Mouse (Mus musculus) adrenal gland, adult 8-10 months (tissue): Measurements from ENCODE around the gene Tm4sf20. TPM values are rescaled to one million over a fixed set of nuclear protein-coding genes. Genes with fewer than 3 reads are reported as not detected.

Experiments used
- total RNA-seq, 4 experiments: library from RNA; stranded (reverse); gene quantifications; 2 replicates each; pipeline ENCODE4 v1.2.4; 2022

Gene Tm4sf20
- total RNA-seq, 4 experiments from 2014 or later, result not detected

Other genes with a start within 250 kb of the Tm4sf20 start
- 1 to 10 TPM; 7.0 to 9.1 (median 7.3) TPM for gene Col4a4, start 181.6 kb downstream of the Tm4sf20 start, total RNA-seq
- gene Col4a3, start 181.5 kb downstream of the Tm4sf20 start, total RNA-seq, result 1 to 10 TPM; 2.0 to 3.9 (median 2.8) TPM
- gene Mff, start 43.6 kb downstream of the Tm4sf20 start, total RNA-seq, result 100 to 1,000 TPM; 124 to 153 (median 137) TPM
- gene Gm47791, start 2.8 kb upstream of the Tm4sf20 start, total RNA-seq, result not detected
- gene Agfg1, start 71.0 kb upstream of the Tm4sf20 start, total RNA-seq, result 10 to 100 TPM; 42.8 to 63.0 (median 58.2) TPM
- 1 to 10 TPM in 1 of 4 experiments, under 1 TPM in 2, not detected in 1; 0.44 to 1.0 (median 0.62) TPM for gene A030005L19Rik, start 144.9 kb upstream of the Tm4sf20 start, total RNA-seq
- not detected for gene A030014E15Rik, start 156.5 kb upstream of the Tm4sf20 start, total RNA-seq
- gene Gm6217, start 162.9 kb upstream of the Tm4sf20 start, total RNA-seq, result not detected
- not detected for gene A030003K21Rik, start 174.9 kb upstream of the Tm4sf20 start, total RNA-seq
- not detected for gene Gm7544, start 187.6 kb upstream of the Tm4sf20 start, total RNA-seq
- not detected for gene Gm47955, start 191.8 kb upstream of the Tm4sf20 start, total RNA-seq
- not detected for gene Gm47959, start 232.1 kb upstream of the Tm4sf20 start, total RNA-seq